Mouse (Mus musculus) intestine, postnatal 0 days (tissue): Measurements from ENCODE around the gene Clec16a. TPM values are rescaled to one million over a fixed set of nuclear protein-coding genes. Genes with fewer than 3 reads are reported as not detected.

Experiments
- ATAC-seq: fragments of 200-750 bp; cut with Nextera tagmentation; 2 replicates; pipeline ENCODE4 v1.8.0; 2017; ENCODE audit warnings: mild to moderate bottlenecking, moderate TSS enrichment, moderate library complexity
- H3K27ac ChIP-seq: fragments of 300-500 bp; sonication (generic); 2 replicates; pipeline ENCODE4 v1.5.1; 2014; ENCODE audit warnings: mild to moderate bottlenecking, low read depth, low read length, moderate library complexity
- H3K27me3 ChIP-seq: fragments of 300-500 bp; sonication (generic); replicated peaks from 2 replicates; pipeline ENCODE4 v1.6.1; 2014; ENCODE audit warnings: low read length, mixed read lengths; ENCODE audit not compliant: control insufficient read depth, insufficient read depth
- H3K36me3 ChIP-seq: fragments of 300-500 bp; sonication (generic); 2 replicates; pipeline ENCODE4 v1.6.1; 2014; ENCODE audit warnings: mild to moderate bottlenecking, moderate library complexity; ENCODE audit not compliant: control insufficient read depth, insufficient read depth
- H3K4me1 ChIP-seq: fragments of 300-500 bp; sonication (generic); replicated peaks from 2 replicates; pipeline ENCODE4 v1.6.1; 2014; ENCODE audit warnings: antibody characterized with exemption, low read length, mixed read lengths; ENCODE audit not compliant: control insufficient read depth, insufficient read depth
- H3K4me2 ChIP-seq: fragments of 300-500 bp; sonication (generic); replicated peaks from 2 replicates; pipeline ENCODE4 v1.6.1; 2014; ENCODE audit warnings: low read depth, mild to moderate bottlenecking, moderate library complexity
- H3K4me3 ChIP-seq: fragments of 300-500 bp; sonication (generic); 2 replicates; pipeline ENCODE4 v1.5.1; 2014; ENCODE audit warnings: low read depth, low read length
- H3K9ac ChIP-seq: fragments of 300-500 bp; sonication (generic); 2 replicates; pipeline ENCODE4 v1.6.1; 2014; ENCODE audit warnings: mild to moderate bottlenecking, low read depth, low read length
- H3K9me3 ChIP-seq: fragments of 300-500 bp; sonication (generic); 2 replicates; pipeline ENCODE4 v1.6.1; 2016; ENCODE audit warnings: mixed run types; ENCODE audit not compliant: control insufficient read depth
- CTCF ChIP-seq: sonication (generic); IDR thresholded peaks from 2 replicates; pipeline ENCODE4 v1.5.1; 2016; ENCODE audit warnings: low read depth, mild to moderate bottlenecking, control low read depth, antibody characterized with exemption, moderate library complexity
- WGBS: fragments of 180-500 bp; shearing (Covaris S2); extraction: QIAGEN DNeasy Blood & Tissue Kit; methylation state at CpG from one replicate; pipeline ENCODE4 v1.1.7; 2014; 5-methylcytosine and 5-hydroxymethylcytosine counted together
- polyA plus RNA-seq: library from polyadenylated mRNA; unstranded; fragments of >200 nt; fragmentation: Nextera tagmentation; extraction: Ambion mirVana; gene quantifications from 2 replicates; pipeline ENCODE4 v1.2.1, GENCODE M21; 2015

Gene Clec16a
- polyA plus RNA-seq, 1 experiment from 2014 or later, result 30.4 TPM

DNA sequence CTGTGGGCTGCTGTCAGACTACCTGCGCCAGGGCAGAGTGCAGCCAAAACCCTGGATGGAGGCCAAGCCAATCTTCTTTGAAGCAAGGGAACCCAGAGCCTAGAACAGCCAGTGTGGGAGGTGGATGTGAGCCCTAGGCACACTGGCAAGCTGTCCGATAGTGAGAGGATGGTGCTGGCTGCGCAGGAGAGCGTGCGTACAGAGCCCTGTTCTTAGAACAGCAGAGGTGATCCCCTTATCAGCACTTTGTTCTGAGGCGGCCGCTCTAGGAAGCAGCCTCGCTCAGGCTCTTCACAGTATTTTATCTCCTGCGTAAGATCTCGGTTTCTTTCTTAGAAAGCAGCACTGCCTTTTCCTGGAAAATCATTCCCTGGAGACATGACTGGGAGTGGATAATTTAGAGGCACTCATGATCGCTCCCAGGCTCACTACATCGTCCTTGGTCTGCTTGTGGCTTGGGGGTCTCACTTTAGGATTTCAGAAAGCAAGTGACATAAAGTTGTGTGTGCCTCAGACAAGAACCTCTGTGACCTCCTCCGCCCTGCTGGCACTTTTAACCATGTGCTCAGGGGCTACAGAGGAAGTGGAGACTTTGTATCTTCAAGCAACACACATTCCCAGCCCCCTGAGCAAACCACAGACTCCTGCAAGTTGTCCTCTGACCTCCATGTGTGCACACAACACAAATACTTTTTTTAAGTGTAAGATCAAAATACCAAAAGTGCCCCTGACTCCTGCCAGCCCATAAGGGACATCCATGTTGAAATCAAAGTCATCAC is 94.2 kb downstream of the Clec16a start:
- TF ChIP-seq CTCF, result no peak
- Histone ChIP-seq H3K27ac (no peak overlapping the region), H3K27me3 (no peaks in the 10 kb centered on the region), H3K4me1 (0 out of 2 replicates have a peak, but pooled peaks cover 4% of the 10 kb centered on the region), H3K9me3 (no peaks in the 10 kb centered on the region), H3K4me3 (no peak overlapping the region), H3K4me2 (no peak overlapping the region), H3K36me3 (no peaks in the 10 kb centered on the region; the same call in 1 of the 2 replicates), H3K9ac (no peak overlapping the region)
- peak; percentile 59 for ATAC-seq
- WGBS, result 41% methylated on average over 13 of the region's 13 CpGs

DNA sequence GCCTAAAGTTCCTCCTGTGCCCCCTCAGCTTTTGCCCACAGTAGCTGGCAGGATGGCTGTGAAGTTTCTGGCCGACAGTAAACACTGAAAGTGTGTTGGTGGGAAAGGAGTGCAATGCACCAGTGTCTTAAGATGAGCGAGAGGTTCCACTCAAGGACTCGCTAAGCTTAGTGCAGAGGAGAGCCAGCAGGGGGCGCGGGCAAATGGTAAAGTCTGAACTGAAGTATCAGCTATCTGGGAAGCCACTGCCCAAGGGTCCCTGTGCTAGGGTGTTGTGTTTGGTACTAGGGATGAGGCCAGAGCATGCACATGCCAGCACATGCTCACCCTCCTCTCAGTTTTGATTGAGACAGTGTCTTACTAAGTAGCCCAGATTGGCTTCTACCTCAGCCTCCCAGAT is 94.9 kb downstream of the Clec16a start:
- H3K27ac ChIP-seq, result no peak overlapping the region
- TF ChIP-seq CTCF, result peak; percentile 94
- no peak overlapping the region for H3K4me2 ChIP-seq
- WGBS, result 12% methylated on average over 5 of the region's 5 CpGs
- no peaks in the 10 kb centered on the region for H3K9me3 ChIP-seq
- no peak overlapping the region for H3K4me3 ChIP-seq
- no peak for ATAC-seq
- no peaks in the 10 kb centered on the region; the same call in 1 of the 2 replicates for H3K36me3 ChIP-seq
- H3K27me3 ChIP-seq, result no peaks in the 10 kb centered on the region
- H3K9ac ChIP-seq, result no peak overlapping the region
- H3K4me1 ChIP-seq, result 0 out of 2 replicates have a peak, but pooled peaks cover 4% of the 10 kb centered on the region

DNA sequence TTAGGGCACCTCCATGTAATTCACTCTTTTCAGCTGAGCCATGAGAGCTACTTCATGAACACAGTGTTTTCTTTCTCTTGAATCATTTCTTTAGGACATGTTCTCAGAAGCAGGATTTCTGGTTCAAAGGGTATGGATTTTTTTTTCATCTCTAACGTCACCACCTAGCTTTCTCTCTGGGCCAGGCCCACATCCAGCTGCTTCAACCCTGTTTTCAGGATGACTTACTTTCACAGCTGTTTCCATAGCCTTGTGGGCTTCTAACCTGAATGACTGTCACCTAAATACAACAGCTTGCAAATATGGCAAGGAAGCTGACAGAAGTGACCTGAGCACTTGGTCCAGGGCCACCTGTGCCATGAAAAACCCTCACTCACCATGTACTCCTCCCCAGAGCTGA is 96.0 kb downstream of the Clec16a start:
- H3K4me1 ChIP-seq, result 0 out of 2 replicates have a peak, but pooled peaks cover 4% of the 10 kb centered on the region
- no peak overlapping the region for H3K4me3 ChIP-seq
- H3K9ac ChIP-seq, result no peak overlapping the region
- no peak overlapping the region for H3K4me2 ChIP-seq
- H3K36me3 ChIP-seq, result no peaks in the 10 kb centered on the region
- no peak for ATAC-seq
- no peak overlapping the region for H3K27ac ChIP-seq
- no peaks in the 10 kb centered on the region for H3K9me3 ChIP-seq
- H3K27me3 ChIP-seq, result no peaks in the 10 kb centered on the region
- WGBS, result 69% methylated on average over 1 of the region's 1 CpGs
- no peak for TF ChIP-seq CTCF

DNA sequence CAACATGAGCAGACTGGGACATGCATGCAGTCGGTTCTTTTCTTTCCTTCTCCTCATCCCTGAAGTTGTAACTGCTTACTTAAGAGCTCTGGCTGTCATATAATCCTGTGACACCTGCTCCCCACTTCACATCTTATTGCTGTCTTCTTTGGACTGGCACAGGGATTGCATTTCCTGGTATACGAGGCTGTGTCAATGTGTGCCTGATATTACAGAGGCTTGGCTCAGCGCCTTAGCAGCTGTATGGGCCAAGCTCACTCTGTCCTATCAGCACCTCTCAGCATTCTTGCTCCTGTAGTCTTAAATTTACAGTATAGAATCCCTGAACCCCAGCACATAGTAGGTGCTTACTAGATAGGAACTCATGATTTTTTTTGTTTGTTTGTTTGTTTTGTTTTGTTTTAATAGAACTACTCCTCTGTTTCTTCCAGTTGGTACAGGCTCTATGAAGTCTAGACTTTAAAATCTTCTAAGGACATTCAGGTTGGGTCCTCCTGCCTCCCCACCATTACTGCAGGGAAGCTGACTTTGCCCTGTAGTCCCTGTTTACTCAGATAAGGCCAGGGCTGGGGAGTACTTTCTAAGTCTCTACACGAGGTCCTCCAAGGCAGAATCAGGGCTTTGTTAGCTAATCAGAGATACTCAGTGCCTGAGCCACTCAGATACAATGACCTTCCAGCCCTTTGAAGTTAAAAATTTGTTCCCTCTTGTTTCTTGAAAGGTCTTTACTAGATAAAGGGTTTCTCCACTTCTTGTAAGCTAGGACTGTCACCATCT is 97.9 kb downstream of the Clec16a start:
- peak; percentile 82 for ATAC-seq
- H3K9me3 ChIP-seq, result no peaks in the 10 kb centered on the region
- H3K27me3 ChIP-seq, result no peaks in the 10 kb centered on the region
- H3K4me1 ChIP-seq, result 0 out of 2 replicates have a peak, but pooled peaks cover 4% of the 10 kb centered on the region
- no peak for TF ChIP-seq CTCF
- H3K36me3 ChIP-seq, result no peaks in the 10 kb centered on the region
- WGBS, result 28% methylated on average over 4 of the region's 4 CpGs
- H3K9ac ChIP-seq, result no peak overlapping the region
- H3K4me3 ChIP-seq, result no peak overlapping the region
- no peak overlapping the region for H3K4me2 ChIP-seq
- peak overlapping the region; percentile 4; the same call in 1 of the 2 replicates for H3K27ac ChIP-seq

DNA sequence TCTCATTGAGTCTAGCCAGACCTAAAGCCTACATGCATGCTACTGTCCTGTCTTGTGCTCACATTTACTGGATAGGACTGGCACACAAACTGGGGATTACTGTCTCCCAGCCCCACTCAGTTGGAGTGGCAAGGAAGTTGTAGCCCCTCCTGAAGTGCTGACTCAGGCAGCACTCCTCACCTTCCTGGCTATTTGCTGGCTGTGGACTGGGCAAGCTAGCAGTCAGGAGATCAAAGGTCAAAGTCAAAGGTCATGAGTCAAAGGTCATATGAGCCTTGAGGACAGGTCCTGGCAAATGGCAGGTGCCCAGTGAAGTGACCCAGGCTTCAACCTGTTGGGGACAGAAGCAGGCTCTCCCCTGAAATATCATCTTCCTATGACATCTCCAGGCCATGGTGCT is 99.1 kb downstream of the Clec16a start:
- Histone ChIP-seq H3K4me2 (no peak overlapping the region), H3K9ac (no peak overlapping the region), H3K4me3 (no peak overlapping the region), H3K27ac (no peak overlapping the region), H3K27me3 (no peaks in the 10 kb centered on the region), H3K4me1 (0 out of 2 replicates have a peak, but pooled peaks cover 4% of the 10 kb centered on the region), H3K9me3 (no peaks in the 10 kb centered on the region), H3K36me3 (no peaks in the 10 kb centered on the region)
- no peak for ATAC-seq
- no peak for TF ChIP-seq CTCF

DNA sequence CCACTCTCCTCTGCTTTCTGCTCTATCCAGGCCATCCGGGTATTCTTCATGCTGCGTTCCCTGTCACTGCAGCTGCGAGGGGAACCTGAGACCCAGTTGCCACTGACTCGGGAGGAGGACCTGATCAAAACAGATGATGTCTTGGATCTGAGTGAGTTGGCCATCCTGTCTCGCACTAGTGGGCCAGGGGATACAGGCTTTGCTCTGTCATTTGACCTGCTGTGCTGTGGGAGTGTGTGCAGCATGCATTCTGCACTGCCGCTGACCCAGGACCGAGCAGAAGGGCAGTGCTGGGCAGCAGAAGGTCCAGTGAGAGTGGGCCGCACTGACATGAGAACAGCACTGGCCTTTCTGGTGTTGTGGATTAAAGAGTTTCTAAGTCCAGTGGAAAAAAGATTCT is 99.6 kb downstream of the Clec16a start:
- ATAC-seq, result no peak
- H3K4me3 ChIP-seq, result no peak overlapping the region
- H3K27ac ChIP-seq, result no peak overlapping the region
- no peak overlapping the region for H3K9ac ChIP-seq
- no peak for TF ChIP-seq CTCF
- WGBS, result 96% methylated on average over 8 of the region's 8 CpGs
- no peaks in the 10 kb centered on the region for H3K9me3 ChIP-seq
- H3K4me2 ChIP-seq, result no peak overlapping the region
- no peaks in the 10 kb centered on the region for H3K36me3 ChIP-seq
- no peaks in the 10 kb centered on the region for H3K27me3 ChIP-seq
- H3K4me1 ChIP-seq, result 0 out of 2 replicates have a peak, but pooled peaks cover 4% of the 10 kb centered on the region
